Mouse (Mus musculus) embryonic fibroblast, embryonic 13.5 days (primary cell): ENCODE measurements around the gene Cpm.

ENCODE experiments used
- CTCF ChIP-seq: IDR thresholded peaks from 2 replicates; pipeline ENCODE4 v1.5.1; 2011; ENCODE audit warnings: mild to moderate bottlenecking, control low read depth, low read length, moderate library complexity, borderline replicate concordance; ENCODE audit not compliant: insufficient read depth
- POLR2A ChIP-seq: IDR thresholded peaks from 2 replicates; pipeline ENCODE4 v1.6.1; 2011; ENCODE audit warnings: low read depth, mild to moderate bottlenecking, control low read depth, low read length, moderate library complexity

DNA sequence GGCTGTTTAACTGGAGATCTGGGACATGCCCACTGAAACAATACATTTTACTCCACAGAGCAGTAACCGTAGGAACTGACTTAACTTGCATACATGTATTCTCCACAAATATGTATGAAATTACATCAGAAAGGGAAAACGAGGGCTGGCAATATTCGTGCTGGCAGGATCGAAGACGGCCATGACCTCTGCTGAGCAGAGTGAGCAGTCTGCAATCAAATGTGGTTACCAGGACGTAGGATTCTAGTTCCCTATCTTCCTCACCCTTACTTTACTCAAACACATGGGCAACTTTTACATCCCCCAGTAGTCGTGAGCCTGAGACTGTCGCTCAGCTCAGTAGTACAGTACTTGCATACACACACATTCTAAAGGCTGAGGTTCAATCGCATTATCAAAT lies 79.6 kb downstream of the Cpm start:
- TF ChIP-seq POLR2A, result peak; percentile 48
- TF ChIP-seq CTCF, result no peak
